Mouse (Mus musculus) stomach, postnatal 0 days (tissue): ENCODE data around the gene Stard10. TPM values are rescaled to one million over a fixed set of nuclear protein-coding genes. Genes with fewer than 3 reads are reported as not detected.

Experiments
- ATAC-seq: fragments of 200-750 bp; cut with Nextera tagmentation; 2 replicates; pipeline ENCODE4 v1.8.0; 2017; ENCODE audit not compliant: low FRiP score, low TSS enrichment
- DNase-seq: peaks from one replicate; pipeline ENCODE4 v3.0.0-alpha.2; 2016; ENCODE audit warnings: low spot score
- H3K27ac ChIP-seq: fragments of 300-500 bp; sonication (generic); replicated peaks from 2 replicates; pipeline ENCODE4 v1.5.1; 2014; ENCODE audit warnings: mild to moderate bottlenecking, control low read depth
- H3K27me3 ChIP-seq: fragments of 300-500 bp; sonication (generic); 2 replicates; pipeline ENCODE4 v1.6.1; 2014; ENCODE audit warnings: low read length; ENCODE audit not compliant: control insufficient read depth, insufficient read depth
- H3K36me3 ChIP-seq: fragments of 300-500 bp; sonication (generic); 2 replicates; pipeline ENCODE4 v1.6.1; 2014; ENCODE audit warnings: low read length, mixed read lengths; ENCODE audit not compliant: control insufficient read depth, insufficient read depth
- H3K4me1 ChIP-seq: fragments of 300-500 bp; sonication (generic); replicated peaks from 2 replicates; pipeline ENCODE4 v1.6.1; 2014; ENCODE audit warnings: antibody characterized with exemption; ENCODE audit not compliant: control insufficient read depth, insufficient read depth
- H3K4me2 ChIP-seq: fragments of 300-500 bp; sonication (generic); replicated peaks from 2 replicates; pipeline ENCODE4 v1.6.1; 2014; ENCODE audit warnings: low read depth, mild to moderate bottlenecking, control low read depth, moderate library complexity
- H3K4me3 ChIP-seq: fragments of 300-500 bp; sonication (generic); 2 replicates; pipeline ENCODE4 v1.5.1; 2014; ENCODE audit warnings: low read depth, low read length, control low read depth
- H3K9ac ChIP-seq: fragments of 300-500 bp; sonication (generic); 2 replicates; pipeline ENCODE4 v1.6.1; 2014; ENCODE audit warnings: mild to moderate bottlenecking, low read length, control low read depth, mixed read lengths
- H3K9me3 ChIP-seq: fragments of 300-500 bp; sonication (generic); 2 replicates; pipeline ENCODE4 v1.6.1; 2016; ENCODE audit warnings: low read length; ENCODE audit not compliant: control insufficient read depth
- CTCF ChIP-seq: IDR thresholded peaks from 2 replicates; pipeline ENCODE4 v1.5.1; 2016; ENCODE audit warnings: antibody characterized with exemption, low read depth, mild to moderate bottlenecking, moderate library complexity
- EP300 ChIP-seq: optimal IDR thresholded peaks from 2 replicates; pipeline ENCODE3; 2016; ENCODE audit warnings: antibody characterized with exemption
- WGBS: fragments of 180-500 bp; shearing (Covaris S2); extraction: QIAGEN DNeasy Blood & Tissue Kit; methylation state at CpG from one replicate; pipeline ENCODE4 v1.1.7; 2014; 5-methylcytosine and 5-hydroxymethylcytosine counted together
- polyA plus RNA-seq: library from polyadenylated mRNA; unstranded; fragments of >200 nt; fragmentation: Nextera tagmentation; extraction: Ambion mirVana; gene quantifications from 2 replicates; pipeline ENCODE4 v1.2.1, GENCODE M21; 2015

Stard10 gene
- polyA plus RNA-seq, 1 experiment from 2014 or later: 132 TPM

GRCm38 (mm10) chr7:101332045-101332831, 15.4 kb downstream of the Stard10 start:
- H3K27ac ChIP-seq: no peak overlapping the region
- H3K4me2 ChIP-seq: no peak overlapping the region
- H3K4me1 ChIP-seq: peaks cover 6% of the 10 kb centered on the region; the same call in 1 of the 2 replicates
- 0 out of 2 replicates have a peak, but pooled peaks have one; percentile 28 for ATAC-seq
- no peak overlapping the region for H3K9ac ChIP-seq
- H3K9me3 ChIP-seq: no peaks in the 10 kb centered on the region
- no peaks in the 10 kb centered on the region for H3K27me3 ChIP-seq
- H3K4me3 ChIP-seq: no peak overlapping the region
- DNase-seq: no peak
- 78% methylated on average over 5 of the region's 5 CpGs for WGBS
- TF ChIP-seq CTCF: no peak
- TF ChIP-seq EP300: no peak
- 0 out of 2 replicates have a peak, but pooled peaks cover 3% of the 10 kb centered on the region for H3K36me3 ChIP-seq

GRCm38 (mm10) chr7:101335228-101335627, 18.3 kb downstream of the Stard10 start:
- no peaks in the 10 kb centered on the region for H3K9me3 ChIP-seq
- no peak overlapping the region for H3K9ac ChIP-seq
- DNase-seq: no peak
- ATAC-seq: no peak
- no peaks in the 10 kb centered on the region for H3K27me3 ChIP-seq
- no peaks in the 10 kb centered on the region for H3K36me3 ChIP-seq
- no peak overlapping the region for H3K27ac ChIP-seq
- no peak for TF ChIP-seq CTCF
- no peak for TF ChIP-seq EP300
- H3K4me2 ChIP-seq: no peak overlapping the region
- 86% methylated on average over 2 of the region's 2 CpGs for WGBS
- peaks cover 2% of the 10 kb centered on the region; the same call in 1 of the 2 replicates for H3K4me1 ChIP-seq
- no peak overlapping the region for H3K4me3 ChIP-seq

- Histone ChIP-seq H3K9ac (no peak overlapping the region), H3K36me3 (no peaks in the 10 kb centered on the region), H3K9me3 (no peaks in the 10 kb centered on the region), H3K4me2 (no peak overlapping the region), H3K27ac (no peak overlapping the region), H3K27me3 (no peaks in the 10 kb centered on the region), H3K4me3 (no peak overlapping the region), H3K4me1 (no peaks in the 10 kb centered on the region)
- WGBS: 74% methylated on average over 3 of the region's 3 CpGs
- ATAC-seq (no peak), DNase-seq (no peak)
- TF ChIP-seq CTCF (no peak), EP300 (no peak)
These were observed 19.8 kb downstream of the Stard10 start for GRCm38 (mm10) chr7:101336686-101337085.

- H3K27ac ChIP-seq: no peak overlapping the region
- no peak for DNase-seq
- ATAC-seq: no peak
- H3K9ac ChIP-seq: no peak overlapping the region
- H3K27me3 ChIP-seq: no peaks in the 10 kb centered on the region
- TF ChIP-seq CTCF (no peak), EP300 (no peak)
- no peaks in the 10 kb centered on the region for H3K36me3 ChIP-seq
- WGBS: 89% methylated on average over 3 of the region's 3 CpGs
- H3K4me3 ChIP-seq: no peak overlapping the region
- no peak overlapping the region for H3K4me2 ChIP-seq
- no peaks in the 10 kb centered on the region for H3K9me3 ChIP-seq
- no peaks in the 10 kb centered on the region for H3K4me1 ChIP-seq
These were observed 20.5 kb downstream of the Stard10 start for GRCm38 (mm10) chr7:101337401-101337800.

- 56% methylated on average over 6 of the region's 6 CpGs for WGBS
- Histone ChIP-seq H3K27me3 (no peaks in the 10 kb centered on the region), H3K9ac (no peak overlapping the region), H3K4me1 (no peaks in the 10 kb centered on the region), H3K9me3 (no peaks in the 10 kb centered on the region), H3K4me2 (no peak overlapping the region), H3K4me3 (no peak overlapping the region), H3K36me3 (peaks cover 4% of the 10 kb centered on the region; the same call in 1 of the 2 replicates), H3K27ac (no peak overlapping the region)
- TF ChIP-seq EP300 (no peak), CTCF (no peak)
- ATAC-seq: no peak
- DNase-seq: no peak
These were observed 24.5 kb downstream of the Stard10 start for GRCm38 (mm10) chr7:101341405-101341804.

- no peak overlapping the region for H3K4me3 ChIP-seq
- H3K36me3 ChIP-seq: peaks cover 4% of the 10 kb centered on the region; the same call in 1 of the 2 replicates
- no peak overlapping the region for H3K4me2 ChIP-seq
- DNase-seq (no peak), ATAC-seq (peak; percentile 25)
- TF ChIP-seq CTCF (no peak), EP300 (no peak)
- H3K9ac ChIP-seq: no peak overlapping the region
- H3K27me3 ChIP-seq: no peaks in the 10 kb centered on the region
- H3K27ac ChIP-seq: no peak overlapping the region
- H3K4me1 ChIP-seq: 0 out of 2 replicates have a peak, but pooled peaks cover 3% of the 10 kb centered on the region
- no peaks in the 10 kb centered on the region for H3K9me3 ChIP-seq
- 60% methylated on average over 7 of the region's 7 CpGs for WGBS
These were observed 26.2 kb downstream of the Stard10 start for GRCm38 (mm10) chr7:101343135-101343534.
